Mouse (Mus musculus) adrenal gland, postnatal 36 days (tissue): ENCODE measurements at regions not wholly inside any gene's neighbourhood (a gene's known extent, or its start where the extent isn't known, plus 50 kb on each side); places are given as distances from the start of the nearest gene placed in this dataset.
"Not testable (repeated sequence)": the region's sequence is repeated elsewhere in the genome, so short reads cannot be mapped to it uniquely, and the experiment has no call there.

Experiments
- DNase-seq, 2 experiments: peaks; one replicate each; pipeline ENCODE4 v3.0.0; 2021; ENCODE audit warnings: mixed read lengths in 1 of 2

- DNase-seq: no peak
Observed at GRCm38 (mm10) chr15:5869289-5869688, 430.3 kb upstream of the Dab2 start.

GRCm38 (mm10) chr15:5869866-5870265 is 429.7 kb upstream of the Dab2 start:
- no peak for DNase-seq

GRCm38 (mm10) chr15:5872042-5872441 is 427.5 kb upstream of the Dab2 start:
- DNase-seq: no peak

GRCm38 (mm10) chr15:5877749-5878148 is 421.8 kb upstream of the Dab2 start:
- no peak for DNase-seq

GRCm38 (mm10) chr15:5891188-5891587 is 408.4 kb upstream of the Dab2 start:
- DNase-seq: no peak

- no peak for DNase-seq
Observed at GRCm38 (mm10) chr15:5892034-5892433, 407.6 kb upstream of the Dab2 start.

GRCm38 (mm10) chr15:5895688-5896470 is 403.7 kb upstream of the Dab2 start:
- DNase-seq: not testable (repeated sequence)

- DNase-seq: peak; percentile 21 to 36
Observed at GRCm38 (mm10) chr15:5915261-5915660, 384.3 kb upstream of the Dab2 start.

- no peak for DNase-seq
Observed at GRCm38 (mm10) chr15:5920058-5920457, 379.5 kb upstream of the Dab2 start.

GRCm38 (mm10) chr15:5927768-5928167 is 371.8 kb upstream of the Dab2 start:
- DNase-seq: no peak

GRCm38 (mm10) chr15:5933586-5933985 is 366.0 kb upstream of the Dab2 start:
- DNase-seq: no peak

- no peak for DNase-seq
Observed at GRCm38 (mm10) chr15:5940945-5941344, 358.6 kb upstream of the Dab2 start.

GRCm38 (mm10) chr15:5946650-5947049 is 352.9 kb upstream of the Dab2 start:
- no peak for DNase-seq

- no peak for DNase-seq
Observed at GRCm38 (mm10) chr15:5950919-5951318, 348.7 kb upstream of the Dab2 start.

GRCm38 (mm10) chr15:5951661-5952060 is 347.9 kb upstream of the Dab2 start:
- peak; percentile 13 to 57 for DNase-seq

- DNase-seq: no peak
Observed at GRCm38 (mm10) chr15:5953106-5953505, 346.5 kb upstream of the Dab2 start.

GRCm38 (mm10) chr15:5991351-5992065 is 308.1 kb upstream of the Dab2 start:
- DNase-seq: no peak

- not testable (repeated sequence) for DNase-seq
Observed at GRCm38 (mm10) chr15:5992146-5992545, 307.4 kb upstream of the Dab2 start.

- DNase-seq: no peak
Observed at GRCm38 (mm10) chr15:6000816-6001215, 298.8 kb upstream of the Dab2 start.

- no peak for DNase-seq
Observed at GRCm38 (mm10) chr15:6001394-6001793, 298.2 kb upstream of the Dab2 start.

- no peak for DNase-seq
Observed at GRCm38 (mm10) chr15:6014982-6015381, 284.6 kb upstream of the Dab2 start.

GRCm38 (mm10) chr15:6016637-6017049 is 282.9 kb upstream of the Dab2 start:
- DNase-seq: no peak

GRCm38 (mm10) chr15:6025543-6025942 is 274.0 kb upstream of the Dab2 start:
- no peak for DNase-seq

GRCm38 (mm10) chr15:6029214-6029613 is 270.4 kb upstream of the Dab2 start:
- DNase-seq: no peak
